Mouse (Mus musculus): ENCODE measurements around the gene Men1.

GRCm38 (mm10) chr19:6289696-6290238, 45.0 kb upstream of the Men1 start:
- no peak for TF ChIP-seq CTCF (IDR thresholded peaks at IDR 0.05; ENCODE audit: borderline replicate concordance, control insufficient read depth, extremely low read depth, insufficient read depth, low read length, poor library complexity)
- no peak for TF ChIP-seq POLR2A (IDR thresholded peaks at IDR 0.05; ENCODE audit: control insufficient read depth, extremely low read depth, insufficient read depth, low read length, poor library complexity)

Data from thymus, adult 2 months (tissue).